32 mouse cellular contexts compared by ENCODE assay signal in the genomic region with DNA sequence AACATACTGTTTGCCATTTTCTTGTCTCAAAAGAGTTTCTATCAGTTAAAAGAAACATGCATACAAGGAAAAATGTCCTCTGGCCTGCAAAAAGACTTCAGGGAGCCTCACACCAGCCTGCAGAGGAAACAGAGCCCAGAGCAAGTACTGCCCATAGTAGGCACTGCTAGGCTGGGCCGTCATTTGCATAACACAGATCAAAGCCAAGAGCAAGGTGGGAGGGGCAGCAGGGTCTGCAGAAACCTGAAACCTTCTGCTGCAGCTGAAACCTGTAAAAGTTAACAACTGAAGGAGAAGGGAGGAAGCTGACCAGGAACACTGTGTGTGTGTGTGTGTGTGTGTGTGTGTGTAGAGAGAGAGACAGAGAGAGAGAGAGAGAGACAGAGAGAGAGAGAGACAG.
DNase-seq lines count a peak whose midpoint lies in the region; ATAC-seq lines count a peak whose summit lies in the region.
"Had no signal": no experiment of that assay in that cellular context is flagged by ENCODE, and none has a peak within 500 bp of the region (broad histone marks: within the 10 kb centered on the region; RNA-seq: fewer than 3 reads in every experiment).

No protein-coding gene starts in this region.

- H3K27me3 ChIP-seq in hindbrain, embryonic 10.5 days (ENCODE audit: insufficient read depth, poor library complexity, severe bottlenecking): no peaks in the 10 kb centered on the region
- no peaks in the 10 kb centered on the region for H3K27me3 ChIP-seq in hindbrain, embryonic 16.5 days (replicated peaks; ENCODE audit: control insufficient read depth, insufficient read depth, low read length)
- no peaks in the 10 kb centered on the region for H3K27me3 ChIP-seq in limb, embryonic 12.5 days
- no peaks in the 10 kb centered on the region for H3K27me3 ChIP-seq in midbrain, embryonic 10.5 days (ENCODE audit: low read depth, poor library complexity, severe bottlenecking)
- H3K27me3 ChIP-seq: embryonic facial prominence, embryonic 15.5 days; forebrain, embryonic 15.5 days; heart, embryonic 13.5 days; hindbrain, embryonic 13.5 days; liver, embryonic 15.5 days; lung, embryonic 15.5 days; megakaryocyte, embryonic 14.5 days; neural tube, embryonic 13.5 days; Patski had no signal

- H3K27ac ChIP-seq in hindbrain, embryonic 10.5 days: no peak overlapping the region
- no peak overlapping the region for H3K27ac ChIP-seq in hindbrain, embryonic 16.5 days (ENCODE audit: low read depth, low read length)
- H3K27ac ChIP-seq in limb, embryonic 12.5 days: no peak overlapping the region
- no peak overlapping the region for H3K27ac ChIP-seq in midbrain, embryonic 10.5 days (replicated peaks)
- H3K27ac ChIP-seq: embryonic facial prominence, embryonic 15.5 days; forebrain, embryonic 15.5 days; heart, adult 2 months; heart, embryonic 13.5 days; hindbrain, embryonic 13.5 days; liver, embryonic 15.5 days; lung, embryonic 15.5 days; neural tube, embryonic 13.5 days had no signal

- DNase-seq in hindbrain, embryonic 10.5 days (ENCODE audit: low spot score): peak; percentile 3
- DNase-seq in R1 (ENCODE audit: low read depth, low spot score): peak; percentile 27
- DNase-seq in embryo, embryonic 9.5 days (ENCODE audit: extremely low spot score): peak; percentile 2
- DNase-seq in midbrain, embryonic 10.5 days (ENCODE audit: low spot score): no peak
- no peak for DNase-seq in thymus, postnatal 36 days
- DNase-seq in spleen, postnatal 36 days (ENCODE audit: low spot score in 2 of 2): no peak
- DNase-seq: adrenal gland, adult 8-10 months; cerebellum, adult 9-10 months; gastrocnemius, postnatal 14 days; heart, adult 2 months; heart, postnatal 14 days; kidney, adult 2 months; liver; lung, postnatal 36 days; retina, postnatal 1 day; right cerebral cortex, postnatal 25 days; thymus, postnatal 14 days had no signal

- 28% methylated on average over 1 of the region's 1 CpGs for WGBS in hindbrain, embryonic 10.5 days
- 38% methylated on average over 1 of the region's 1 CpGs for WGBS in hindbrain, embryonic 16.5 days
- 6% methylated on average over 1 of the region's 1 CpGs for WGBS in limb, embryonic 12.5 days
- 32% methylated on average over 1 of the region's 1 CpGs for WGBS in midbrain, embryonic 10.5 days

- no peaks in the 10 kb centered on the region for H3K4me1 ChIP-seq in hindbrain, embryonic 10.5 days (replicated peaks)
- H3K4me1 ChIP-seq in hindbrain, embryonic 16.5 days (ENCODE audit: control insufficient read depth, insufficient read depth, low read depth, low read length): no peaks in the 10 kb centered on the region
- no peaks in the 10 kb centered on the region for H3K4me1 ChIP-seq in limb, embryonic 12.5 days (replicated peaks)
- H3K4me1 ChIP-seq in midbrain, embryonic 10.5 days: no peaks in the 10 kb centered on the region
- H3K4me1 ChIP-seq: embryonic facial prominence, embryonic 15.5 days; forebrain, embryonic 15.5 days; heart, embryonic 13.5 days; hindbrain, embryonic 13.5 days; liver, embryonic 15.5 days; lung, embryonic 15.5 days; megakaryocyte, embryonic 14.5 days; neural tube, embryonic 13.5 days had no signal

- no peak overlapping the region for H3K9ac ChIP-seq in hindbrain, embryonic 16.5 days (ENCODE audit: low read depth, low read length)
- H3K9ac ChIP-seq in limb, embryonic 12.5 days (replicated peaks): no peak overlapping the region
- H3K9ac ChIP-seq: embryonic facial prominence, embryonic 15.5 days; forebrain, embryonic 15.5 days; heart, embryonic 13.5 days; hindbrain, embryonic 13.5 days; liver, embryonic 15.5 days; lung, embryonic 15.5 days; neural tube, embryonic 13.5 days had no signal

- no peaks in the 10 kb centered on the region for H3K36me3 ChIP-seq in hindbrain, embryonic 10.5 days
- no peaks in the 10 kb centered on the region for H3K36me3 ChIP-seq in hindbrain, embryonic 16.5 days (ENCODE audit: control insufficient read depth, insufficient read depth, low read length)
- H3K36me3 ChIP-seq in limb, embryonic 12.5 days: no peaks in the 10 kb centered on the region
- H3K36me3 ChIP-seq in midbrain, embryonic 10.5 days: no peaks in the 10 kb centered on the region
- H3K36me3 ChIP-seq: embryonic facial prominence, embryonic 15.5 days; forebrain, embryonic 15.5 days; heart, embryonic 13.5 days; hindbrain, embryonic 13.5 days; liver, embryonic 15.5 days; lung, embryonic 15.5 days; neural tube, embryonic 13.5 days had no signal

- no peak overlapping the region for H3K4me2 ChIP-seq in hindbrain, embryonic 16.5 days (ENCODE audit: low read length)
- H3K4me2 ChIP-seq in limb, embryonic 12.5 days: no peak overlapping the region
- H3K4me2 ChIP-seq: embryonic facial prominence, embryonic 15.5 days; forebrain, embryonic 15.5 days; heart, embryonic 13.5 days; hindbrain, embryonic 13.5 days; liver, embryonic 15.5 days; lung, embryonic 15.5 days; neural tube, embryonic 13.5 days had no signal

- H3K9me3 ChIP-seq in hindbrain, embryonic 10.5 days: no peaks in the 10 kb centered on the region; the same call in 1 of the 2 replicates
- no peaks in the 10 kb centered on the region for H3K9me3 ChIP-seq in hindbrain, embryonic 16.5 days (ENCODE audit: control insufficient read depth, low read length)
- H3K9me3 ChIP-seq in limb, embryonic 12.5 days: no peaks in the 10 kb centered on the region
- no peaks in the 10 kb centered on the region for H3K9me3 ChIP-seq in midbrain, embryonic 10.5 days (replicated peaks)
- H3K9me3 ChIP-seq: embryonic facial prominence, embryonic 15.5 days; forebrain, embryonic 15.5 days; hindbrain, embryonic 13.5 days; liver, embryonic 15.5 days; lung, embryonic 15.5 days; neural tube, embryonic 13.5 days had no signal

- ATAC-seq in hindbrain, embryonic 16.5 days: no peak
- peak; percentile 59; the same call in 1 of the 2 replicates for ATAC-seq in limb, embryonic 12.5 days (ENCODE audit: insufficient number of reproducible peaks, insufficient read depth, low FRiP score, low TSS enrichment, low read depth)
- ATAC-seq: activated CD4-positive, CD25-positive, alpha-beta regulatory T cell, adult 4 months; forebrain, embryonic 15.5 days; inflammation-experienced regulatory T-cells, adult 6 months; midbrain, embryonic 16.5 days; Patski had no signal

- no peak overlapping the region for H3K4me3 ChIP-seq in hindbrain, embryonic 10.5 days
- no peak overlapping the region for H3K4me3 ChIP-seq in hindbrain, embryonic 16.5 days (ENCODE audit: low read length)
- H3K4me3 ChIP-seq in limb, embryonic 12.5 days (replicated peaks): no peak overlapping the region
- H3K4me3 ChIP-seq in midbrain, embryonic 10.5 days: no peak overlapping the region
- H3K4me3 ChIP-seq: embryonic facial prominence, embryonic 15.5 days; forebrain, embryonic 15.5 days; heart, adult 2 months; heart, embryonic 13.5 days; hindbrain, embryonic 13.5 days; liver, embryonic 15.5 days; lung, embryonic 15.5 days; megakaryocyte, embryonic 14.5 days; myocyte; neural tube, embryonic 13.5 days had no signal

Comparison
In these comparisons a context has a peak if more than half of its experiments do, and no peak if none do; other contexts are left out.
1. DNase-seq: peak in hindbrain, embryonic 10.5 days (single experiment), R1 (single experiment) and embryo, embryonic 9.5 days (single experiment); none in midbrain, embryonic 10.5 days (single experiment), thymus, postnatal 36 days (0 of 2) and spleen, postnatal 36 days (0 of 2).